Mouse (Mus musculus) forebrain, embryonic 16.5 days (tissue): ENCODE results near the gene Gfer. TPM values are rescaled to one million over a fixed set of nuclear protein-coding genes. Genes with fewer than 3 reads are reported as not detected.
A peak's percentile ranks its signal among the peaks of the same experiment; 100 is the strongest.
"Not testable (repeated sequence)": the region's sequence is repeated elsewhere in the genome, so short reads cannot be mapped to it uniquely, and the experiment has no call there.

Experiments used
- ATAC-seq: fragments of 200-750 bp; cut with Nextera tagmentation; 2 replicates; pipeline ENCODE4 v1.8.0; 2017; ENCODE audit warnings: mild to moderate bottlenecking, moderate library complexity
- H3K27ac ChIP-seq: fragments of 300-500 bp; sonication (generic); 2 replicates; pipeline ENCODE4 v1.5.1; 2014; ENCODE audit warnings: low read length, control low read depth
- H3K27me3 ChIP-seq: fragments of 300-500 bp; sonication (generic); replicated peaks from 2 replicates; pipeline ENCODE4 v1.6.1; 2014; ENCODE audit warnings: low read length; ENCODE audit not compliant: control insufficient read depth, insufficient read depth
- H3K36me3 ChIP-seq: fragments of 300-500 bp; sonication (generic); 2 replicates; pipeline ENCODE4 v1.6.1; 2014; ENCODE audit not compliant: control insufficient read depth, insufficient read depth
- H3K4me1 ChIP-seq: fragments of 300-500 bp; sonication (generic); replicated peaks from 2 replicates; pipeline ENCODE4 v1.6.1; 2014; ENCODE audit warnings: low read length; ENCODE audit not compliant: control insufficient read depth, insufficient read depth
- H3K4me2 ChIP-seq: fragments of 300-500 bp; sonication (generic); 2 replicates; pipeline ENCODE4 v1.6.1; 2014; ENCODE audit warnings: mild to moderate bottlenecking, low read length, control low read depth
- H3K4me3 ChIP-seq: fragments of 300-500 bp; sonication (generic); replicated peaks from 2 replicates; pipeline ENCODE4 v1.5.1; 2014; ENCODE audit warnings: mild to moderate bottlenecking, low read length, control low read depth
- H3K9ac ChIP-seq: fragments of 300-500 bp; sonication (generic); replicated peaks from 2 replicates; pipeline ENCODE4 v1.6.1; 2014; ENCODE audit warnings: low read depth, low read length, control low read depth
- H3K9me3 ChIP-seq: fragments of 300-500 bp; sonication (generic); 2 replicates; pipeline ENCODE4 v1.6.1; 2016; ENCODE audit warnings: low read length; ENCODE audit not compliant: control insufficient read depth
- WGBS: fragments of 180-500 bp; shearing (Covaris S2); extraction: QIAGEN DNeasy Blood & Tissue Kit; methylation state at CpG from one replicate; pipeline ENCODE4 v1.1.7; 2014; 5-methylcytosine and 5-hydroxymethylcytosine counted together
- polyA plus RNA-seq: library from polyadenylated mRNA; unstranded; fragments of >200 nt; fragmentation: Nextera tagmentation; extraction: Ambion mirVana; gene quantifications from 2 replicates; pipeline ENCODE4 v1.2.1, GENCODE M21; 2015

The Gfer gene
- polyA plus RNA-seq, 1 experiment from 2014 or later: 35.4 TPM

DNA sequence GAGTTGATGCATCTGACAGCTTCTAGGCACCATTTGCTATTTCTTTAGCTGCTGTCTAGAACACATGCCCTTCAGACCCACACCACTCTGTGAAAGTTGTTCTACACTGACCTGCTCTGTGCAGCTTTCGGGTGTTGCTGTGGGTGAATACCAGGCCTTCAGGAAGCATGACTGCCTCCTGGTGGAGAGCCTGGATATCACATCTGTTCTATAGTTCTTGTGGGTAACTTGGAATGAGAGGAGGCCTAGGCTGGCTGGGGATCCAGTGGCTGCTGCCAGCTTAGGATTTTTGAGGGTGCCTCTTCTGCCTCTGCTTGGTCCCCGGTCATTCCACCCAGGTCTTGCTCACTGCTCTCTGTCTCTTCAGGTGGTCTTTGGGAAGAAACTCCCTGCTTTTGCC, 19.8 kb downstream of the Gfer start:
- H3K4me3 ChIP-seq: no peak overlapping the region
- H3K4me2 ChIP-seq: no peak overlapping the region
- peaks cover 17% of the 10 kb centered on the region for H3K4me1 ChIP-seq
- WGBS: 49% methylated on average over 2 of the region's 2 CpGs
- H3K27ac ChIP-seq: no peak overlapping the region
- H3K27me3 ChIP-seq: no peaks in the 10 kb centered on the region
- H3K9me3 ChIP-seq: no peaks in the 10 kb centered on the region
- H3K9ac ChIP-seq: no peak overlapping the region
- no peak for ATAC-seq
- H3K36me3 ChIP-seq: peaks cover 10% of the 10 kb centered on the region

GRCm38 (mm10) chr17:24674277-24674676, 21.7 kb downstream of the Gfer start:
- H3K36me3 ChIP-seq: peaks cover 2% of the 10 kb centered on the region
- H3K4me1 ChIP-seq: peaks cover 28% of the 10 kb centered on the region
- no peak overlapping the region for H3K9ac ChIP-seq
- H3K27ac ChIP-seq: no peak overlapping the region
- no peak for ATAC-seq
- no peak overlapping the region for H3K4me3 ChIP-seq
- H3K9me3 ChIP-seq: no peaks in the 10 kb centered on the region
- WGBS: 78% methylated on average over 7 of the region's 7 CpGs
- H3K4me2 ChIP-seq: no peak overlapping the region
- H3K27me3 ChIP-seq: no peaks in the 10 kb centered on the region

GRCm38 (mm10) chr17:24672141-24672540, 23.8 kb downstream of the Gfer start:
- no peaks in the 10 kb centered on the region for H3K9me3 ChIP-seq
- H3K4me3 ChIP-seq: no peak overlapping the region
- 0 out of 2 replicates have a peak overlapping the region, but pooled peaks have one; percentile 22 for H3K9ac ChIP-seq
- H3K4me2 ChIP-seq: no peak overlapping the region
- no peaks in the 10 kb centered on the region for H3K27me3 ChIP-seq
- no peak overlapping the region for H3K27ac ChIP-seq
- no peaks in the 10 kb centered on the region; the same call in 1 of the 2 replicates for H3K36me3 ChIP-seq
- no peak for ATAC-seq
- peaks cover 33% of the 10 kb centered on the region for H3K4me1 ChIP-seq
- WGBS: 24% methylated on average over 5 of the region's 5 CpGs

DNA sequence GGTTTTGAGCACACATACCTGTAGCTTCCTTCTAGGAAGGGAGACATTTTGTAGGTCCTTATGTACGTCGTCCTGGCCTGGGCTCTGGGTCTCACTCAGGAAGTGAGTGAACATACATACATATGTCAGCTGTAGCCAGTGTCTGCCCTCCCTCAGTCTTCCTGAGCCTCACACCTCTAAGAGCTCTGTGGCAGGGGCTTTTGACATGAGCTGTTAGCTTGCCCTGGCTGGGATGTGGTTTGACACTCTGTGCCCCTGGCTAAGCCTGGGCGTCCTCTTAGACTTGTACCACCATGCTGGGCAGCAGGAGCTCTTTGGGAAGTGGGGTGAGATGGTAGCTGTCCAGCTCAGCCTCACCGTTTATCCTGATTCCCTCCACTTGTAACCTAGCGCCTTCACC, 24.6 kb downstream of the Gfer start:
- H3K4me2 ChIP-seq: peak overlapping the region; percentile 93
- no peak for ATAC-seq
- no peaks in the 10 kb centered on the region for H3K9me3 ChIP-seq
- no peak overlapping the region for H3K27ac ChIP-seq
- no peaks in the 10 kb centered on the region for H3K27me3 ChIP-seq
- peak overlapping the region; percentile 5; the same call in 1 of the 2 replicates for H3K9ac ChIP-seq
- no peaks in the 10 kb centered on the region for H3K36me3 ChIP-seq
- peaks cover 33% of the 10 kb centered on the region for H3K4me1 ChIP-seq
- H3K4me3 ChIP-seq: no peak overlapping the region
- WGBS: 78% methylated on average over 5 of the region's 5 CpGs

DNA sequence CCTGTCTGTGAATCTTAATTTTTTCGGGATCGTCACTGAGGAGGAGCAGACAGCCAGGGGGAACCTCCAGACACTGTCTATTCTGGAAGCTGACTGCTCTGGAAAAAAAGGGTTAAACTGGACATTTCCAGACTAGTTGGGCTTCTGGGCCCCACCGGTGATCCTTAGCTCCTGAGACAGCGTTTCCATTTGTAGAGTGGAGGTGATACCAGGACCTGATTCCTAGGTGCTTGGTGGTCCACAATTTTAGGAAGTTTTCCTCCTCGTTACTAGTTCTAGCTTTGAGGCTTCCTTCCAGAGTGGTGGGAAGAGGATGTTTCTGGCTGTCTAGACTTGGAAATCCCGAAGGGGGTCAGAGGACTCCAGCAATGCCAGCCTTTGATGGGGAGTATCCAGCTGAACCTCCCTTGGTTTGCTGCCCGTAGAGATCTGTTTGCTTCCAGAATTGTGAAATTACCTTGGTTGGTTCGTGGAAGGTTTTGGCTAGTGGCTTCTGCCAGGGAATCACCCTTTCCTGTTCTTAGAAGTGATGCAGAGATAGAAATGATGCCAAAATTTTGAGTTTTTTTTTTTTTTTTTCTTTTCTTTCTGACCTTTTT, 25.6 kb downstream of the Gfer start:
- no peaks in the 10 kb centered on the region for H3K9me3 ChIP-seq
- H3K27me3 ChIP-seq: no peaks in the 10 kb centered on the region
- ATAC-seq: no peak
- peak overlapping the region; percentile 95 for H3K4me3 ChIP-seq
- peaks cover 30% of the 10 kb centered on the region for H3K4me1 ChIP-seq
- H3K36me3 ChIP-seq: no peaks in the 10 kb centered on the region
- 10% methylated on average over 8 of the region's 8 CpGs for WGBS
- peak overlapping the region; percentile 78 for H3K27ac ChIP-seq
- peak overlapping the region; percentile 93 for H3K4me2 ChIP-seq
- peak overlapping the region; percentile 96 for H3K9ac ChIP-seq

GRCm38 (mm10) chr17:24669545-24670245, 26.3 kb downstream of the Gfer start, which contains the start of gene Zfp598:
Zfp598 (plus strand) TSS chr17:24669687.
- peak within 1 kb of the TSS; percentile 96 for H3K9ac ChIP-seq
- H3K36me3 ChIP-seq: no peaks in the 10 kb centered on the region
- under 1% methylated on average over 60 of the region's 80 CpGs for WGBS
- H3K9me3 ChIP-seq: no peaks in the 10 kb centered on the region
- ATAC-seq: peak; percentile 99
- peaks cover 30% of the 10 kb centered on the region for H3K4me1 ChIP-seq
- H3K27ac ChIP-seq: peak within 1 kb of the TSS; percentile 86
- peak within 1 kb of the TSS; percentile 93 for H3K4me2 ChIP-seq
- H3K27me3 ChIP-seq: no peaks in the 10 kb centered on the region
- H3K4me3 ChIP-seq: peak within 1 kb of the TSS; percentile 95

DNA sequence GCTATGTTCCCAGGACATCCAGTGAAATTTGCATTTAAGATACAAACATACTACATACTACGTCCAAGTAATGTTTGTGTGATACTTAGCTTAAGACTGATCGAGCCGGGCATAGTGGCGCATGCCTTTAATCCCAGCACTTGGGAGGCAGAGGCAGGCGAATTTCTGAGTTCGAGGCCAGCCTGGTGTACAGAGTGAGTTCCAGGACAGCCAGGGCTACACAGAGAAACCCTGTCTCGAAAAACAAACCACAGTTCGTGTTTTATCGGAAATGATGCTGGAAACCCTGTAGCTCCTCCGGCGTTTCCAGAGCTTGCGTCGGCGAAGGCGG, 26.8 kb downstream of the Gfer start:
- ATAC-seq: peak; percentile 19; the same call in 1 of the 2 replicates
- peaks cover 30% of the 10 kb centered on the region for H3K4me1 ChIP-seq
- peak overlapping the region; percentile 95 for H3K4me3 ChIP-seq
- WGBS: 10% methylated on average over 15 of the region's 15 CpGs
- H3K36me3 ChIP-seq, H3K27me3 ChIP-seq, H3K9me3 ChIP-seq: not testable (repeated sequence)
- peak overlapping the region; percentile 86 for H3K27ac ChIP-seq
- H3K9ac ChIP-seq: peak overlapping the region; percentile 96
- H3K4me2 ChIP-seq: peak overlapping the region; percentile 47

DNA sequence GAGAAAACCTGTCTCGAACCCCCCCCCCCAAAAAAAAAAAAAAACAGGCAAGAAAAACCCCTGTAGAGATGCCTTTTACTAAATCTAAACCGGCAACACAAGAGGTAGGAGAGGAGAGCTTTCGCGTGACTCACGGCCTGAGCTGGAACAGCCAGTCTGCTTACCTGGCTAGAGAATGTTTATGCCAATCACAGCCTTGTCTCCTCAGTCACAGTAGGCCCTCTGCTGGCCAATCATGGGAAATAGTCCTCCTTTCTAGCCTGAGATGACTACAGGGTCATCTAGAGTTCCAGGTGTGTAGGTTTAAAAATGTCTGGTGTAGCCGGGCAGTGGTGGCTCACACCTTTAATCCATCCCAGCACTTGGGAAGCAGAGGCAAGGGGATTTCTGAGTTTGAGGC, 28.5 kb downstream of the Gfer start:
- Histone ChIP-seq H3K27me3 (no peaks in the 10 kb centered on the region), H3K9me3 (no peaks in the 10 kb centered on the region), H3K4me3 (no peak overlapping the region), H3K4me2 (no peak overlapping the region), H3K9ac (no peak overlapping the region), H3K4me1 (peaks cover 29% of the 10 kb centered on the region), H3K27ac (no peak overlapping the region), H3K36me3 (no peaks in the 10 kb centered on the region)
- ATAC-seq: no peak
- 27% methylated on average over 6 of the region's 6 CpGs for WGBS

GRCm38 (mm10) chr17:24667011-24667410, 28.9 kb downstream of the Gfer start:
- not testable (repeated sequence) for H3K9ac ChIP-seq, H3K4me3 ChIP-seq, H3K4me2 ChIP-seq, H3K9me3 ChIP-seq, H3K27ac ChIP-seq, ATAC-seq, H3K36me3 ChIP-seq, H3K27me3 ChIP-seq
- peaks cover 25% of the 10 kb centered on the region for H3K4me1 ChIP-seq
- 58% methylated on average over 7 of the region's 7 CpGs for WGBS
